Mouse (Mus musculus) layer of hippocampus, adult 9-10 months (tissue): Measurements from ENCODE around the gene Clstn3.
"Not testable (repeated sequence)": the region's sequence is repeated elsewhere in the genome, so short reads cannot be mapped to it uniquely, and the experiment has no call there.

Experiments
- DNase-seq: peaks from one replicate; pipeline ENCODE4 v3.0.0; 2022; ENCODE audit warnings: low spot score

Gene Clstn3

DNA sequence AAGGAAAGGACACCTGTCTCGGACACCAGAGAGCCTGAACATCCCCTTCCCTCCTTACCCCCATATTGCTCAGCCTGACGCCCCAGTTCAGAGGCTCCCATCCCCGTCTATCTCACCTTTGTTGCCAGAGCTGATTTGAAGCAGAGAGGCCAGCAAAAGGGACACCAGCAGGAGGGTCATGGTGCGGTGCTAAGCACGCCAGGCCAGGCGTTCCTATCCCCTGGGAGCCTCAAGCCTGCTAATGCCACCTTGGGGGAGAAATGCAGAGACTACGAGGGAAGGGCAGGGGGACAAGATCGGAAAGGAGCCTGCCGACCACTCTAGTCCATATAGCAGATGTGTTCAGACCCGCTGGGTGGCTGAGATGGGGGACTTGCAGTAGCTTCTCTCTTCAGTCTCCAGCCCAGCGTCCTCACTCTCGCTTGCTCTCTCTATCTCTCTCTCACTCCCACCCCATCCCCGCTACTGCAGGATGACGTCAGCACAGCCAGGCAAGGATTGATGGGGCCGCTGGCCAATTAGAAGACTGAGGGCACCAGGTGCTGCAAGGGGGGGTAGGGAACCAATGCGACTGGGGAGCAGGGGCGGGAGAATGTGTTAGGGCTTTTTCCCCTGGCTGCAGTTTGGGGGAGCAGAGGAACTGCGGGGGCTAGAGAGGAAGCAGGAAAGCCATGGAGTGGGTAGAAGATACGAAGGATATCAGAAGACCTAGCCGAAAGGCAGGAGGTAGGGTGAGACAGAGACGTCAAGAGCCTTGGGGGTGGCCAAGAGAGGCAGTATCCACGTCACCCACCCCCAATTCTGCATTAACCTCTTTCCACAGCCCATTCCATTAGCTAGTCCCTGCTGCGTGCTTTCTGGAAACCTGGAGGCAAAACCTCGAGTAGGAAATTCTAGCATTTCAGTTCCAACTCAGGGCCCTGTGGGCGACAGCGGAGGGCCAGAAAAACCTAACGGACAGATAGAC lies at the start of gene Clstn3:
Clstn3 (minus strand) TSS at position 490 of the 967 bp plus-strand sequence.
- DNase-seq, result peak; percentile 80

DNA sequence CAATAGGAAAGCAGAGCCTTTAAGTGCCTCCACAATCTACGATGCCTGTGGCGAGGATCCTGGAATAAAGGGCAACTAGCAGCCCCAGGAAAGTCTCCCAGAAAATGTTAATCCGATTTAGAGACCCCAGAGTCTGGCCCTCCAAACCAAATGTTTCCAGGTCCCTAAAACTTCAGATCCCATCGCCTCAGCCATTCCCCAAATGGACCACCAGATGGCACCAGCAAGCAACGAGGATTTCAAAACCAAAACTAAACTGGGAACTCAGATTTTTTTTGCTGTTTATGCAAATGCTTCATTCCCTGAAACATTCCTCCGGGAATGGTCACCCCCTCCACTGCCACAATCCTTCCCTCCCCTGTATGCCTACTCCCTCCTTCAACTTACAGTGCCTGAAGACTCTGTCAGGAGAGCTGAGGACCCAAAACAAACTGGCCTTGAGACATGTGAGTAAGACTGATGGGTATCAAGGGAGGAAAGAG lies 47.8 kb upstream of the Clstn3 start, which contains the start of gene C1ra:
C1ra (plus strand) TSS at position 51 of the 482 bp plus-strand sequence.
- peak; percentile 43 for DNase-seq

- no peak for DNase-seq
Measured at GRCm38 (mm10) chr6:124511936-124512335, 47.3 kb upstream of the Clstn3 start.

DNA sequence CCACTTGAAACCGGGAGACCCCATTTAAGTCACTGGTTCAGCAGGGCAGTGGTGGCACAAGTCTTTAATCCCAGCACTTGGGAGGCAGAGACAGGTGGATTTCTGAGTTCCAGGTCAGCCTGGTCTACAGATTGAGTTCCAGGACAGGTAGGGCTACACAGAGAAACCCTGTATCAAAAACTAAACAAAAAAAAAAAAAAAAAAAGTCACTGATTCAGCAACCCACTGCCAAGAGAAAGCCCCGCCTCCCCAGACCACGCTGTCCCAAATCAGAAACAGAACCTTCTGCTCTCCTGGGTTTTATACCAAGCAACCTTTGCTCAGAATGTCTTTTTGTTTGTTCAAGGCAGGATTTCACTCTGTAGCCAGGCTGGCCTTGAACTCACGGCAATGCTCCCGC lies 44.6 kb upstream of the Clstn3 start:
- DNase-seq, result not testable (repeated sequence)

GRCm38 (mm10) chr6:124508292-124508691 lies 43.7 kb upstream of the Clstn3 start:
- DNase-seq, result no peak

DNA sequence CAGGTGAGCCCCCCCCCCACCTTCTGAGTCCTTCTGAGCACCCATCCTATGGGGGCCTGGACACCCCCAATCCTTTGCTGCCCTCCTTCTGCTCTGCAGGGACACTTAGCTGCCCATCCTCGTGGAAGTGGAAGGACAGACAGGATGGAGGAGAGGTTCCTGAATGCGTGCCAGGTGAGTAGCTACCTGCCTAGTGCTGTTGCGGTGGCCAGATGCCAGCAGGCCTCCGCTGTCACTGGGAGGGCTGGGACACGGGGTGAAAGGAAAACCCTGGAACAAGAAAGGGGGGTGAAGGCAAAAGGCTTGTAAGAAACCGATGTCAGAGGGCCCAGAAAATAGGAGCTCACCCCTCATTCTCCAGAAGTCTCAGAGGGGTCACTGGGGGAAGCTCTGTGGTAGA lies 42.4 kb upstream of the Clstn3 start:
- DNase-seq, result no peak

DNA sequence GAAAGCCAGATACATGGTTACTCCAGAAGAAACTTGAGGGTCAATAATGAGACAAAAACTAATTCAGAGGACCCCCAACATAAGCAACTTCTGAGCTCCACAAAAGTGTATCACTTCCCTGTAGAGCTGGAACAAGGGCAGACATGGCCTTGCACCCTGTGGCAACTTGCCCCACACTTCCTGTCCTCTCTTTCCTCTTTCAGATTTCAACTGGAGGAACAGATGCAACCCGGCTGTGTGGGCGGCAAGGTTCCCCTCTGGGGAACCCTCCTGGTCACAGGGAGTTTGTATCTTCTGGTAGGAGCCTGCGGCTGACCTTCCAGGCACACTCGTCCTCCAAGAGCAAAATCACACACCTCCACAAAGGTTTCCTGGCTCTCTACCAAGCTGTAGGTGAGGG lies 40.4 kb upstream of the Clstn3 start:
- DNase-seq, result no peak

DNA sequence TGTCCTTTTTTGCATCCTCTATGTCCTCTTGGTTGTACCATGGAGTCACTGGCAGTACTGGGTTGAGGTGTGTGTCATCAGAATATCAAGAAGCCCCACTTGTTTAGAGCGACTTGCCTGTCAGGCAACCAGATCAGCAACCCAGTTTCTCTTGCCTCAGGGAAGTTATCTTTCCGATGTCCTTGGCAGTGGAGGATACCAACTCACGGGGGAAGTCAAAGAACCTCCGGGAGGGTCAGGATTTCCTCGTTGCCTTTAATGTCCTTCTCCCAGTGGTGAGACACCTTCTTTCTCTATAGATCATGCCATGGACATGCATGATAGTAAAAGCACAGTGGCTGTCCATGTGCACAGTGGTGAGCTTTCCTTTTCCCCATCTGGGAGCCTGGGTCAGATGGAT lies 37.4 kb upstream of the Clstn3 start:
- no peak for DNase-seq

- no peak for DNase-seq
Measured at GRCm38 (mm10) chr6:124501473-124501872, 36.9 kb upstream of the Clstn3 start.

DNA sequence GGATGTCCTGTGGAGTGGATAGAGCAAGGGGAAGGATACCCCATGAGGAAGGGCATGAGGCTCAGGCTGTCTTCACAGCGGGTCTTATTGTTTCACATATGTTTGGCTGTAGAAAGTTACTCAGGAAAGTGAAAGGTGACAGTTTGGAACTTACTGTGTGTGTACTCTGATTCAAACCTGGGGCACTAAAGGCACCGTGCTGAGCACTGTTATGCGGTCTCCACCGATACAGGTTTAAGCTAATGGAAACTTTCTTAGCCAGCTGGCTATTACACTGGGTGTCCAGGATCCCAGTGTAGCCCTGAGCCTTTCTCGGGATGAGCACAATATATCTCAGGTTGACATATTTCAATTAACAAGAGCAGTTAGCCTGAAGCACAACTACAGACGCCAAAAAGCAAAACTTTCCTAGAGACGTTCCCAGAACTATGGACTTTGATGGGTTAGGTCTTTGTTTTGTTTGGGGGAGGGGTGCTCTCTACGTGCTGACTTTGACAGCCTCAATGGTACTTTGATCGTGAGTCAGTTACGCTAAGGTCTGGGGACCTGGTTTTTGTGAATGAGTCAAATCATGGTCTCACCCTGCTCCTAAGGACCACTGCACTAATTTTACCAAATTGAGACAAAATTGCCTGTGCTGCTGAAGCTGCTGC lies 35.4 kb upstream of the Clstn3 start:
- no peak for DNase-seq

DNA sequence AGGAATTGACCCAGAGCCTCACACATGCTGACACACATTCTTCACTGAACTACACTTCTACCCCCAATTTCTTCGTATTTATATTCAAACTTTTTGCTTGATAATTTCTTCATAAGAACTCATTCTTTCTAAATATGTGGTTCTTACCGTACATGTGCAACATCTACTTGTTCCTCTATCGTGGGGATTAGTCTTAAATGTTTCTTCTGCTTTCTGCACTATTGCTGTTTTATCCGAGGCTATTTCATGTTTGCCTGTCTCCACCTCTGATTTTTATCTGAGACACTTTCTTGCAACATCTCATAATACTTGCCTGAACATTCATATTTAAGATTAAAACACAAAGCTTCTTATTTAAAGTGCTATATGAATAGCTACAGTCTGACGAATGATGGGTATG lies 31.5 kb upstream of the Clstn3 start:
- no peak for DNase-seq

DNA sequence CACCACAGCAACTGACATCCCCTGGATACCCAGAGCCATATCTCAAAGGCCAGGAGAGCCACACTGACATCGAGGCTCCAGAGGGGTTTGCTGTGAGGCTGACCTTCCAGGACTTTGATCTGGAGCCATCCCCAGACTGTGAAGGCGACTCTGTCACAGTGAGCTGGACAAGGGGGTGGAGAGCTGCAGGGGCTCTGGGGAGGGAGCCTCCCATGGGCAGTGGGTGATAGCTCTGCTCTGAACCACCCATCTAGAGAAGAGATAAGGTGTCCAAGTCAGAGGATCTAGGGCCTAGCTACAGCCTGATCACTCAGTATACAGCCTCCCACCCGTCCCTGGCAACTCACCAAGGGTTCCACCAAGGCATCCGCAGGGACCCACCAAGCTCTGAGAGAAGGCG lies 29.3 kb upstream of the Clstn3 start:
- DNase-seq, result no peak

DNA sequence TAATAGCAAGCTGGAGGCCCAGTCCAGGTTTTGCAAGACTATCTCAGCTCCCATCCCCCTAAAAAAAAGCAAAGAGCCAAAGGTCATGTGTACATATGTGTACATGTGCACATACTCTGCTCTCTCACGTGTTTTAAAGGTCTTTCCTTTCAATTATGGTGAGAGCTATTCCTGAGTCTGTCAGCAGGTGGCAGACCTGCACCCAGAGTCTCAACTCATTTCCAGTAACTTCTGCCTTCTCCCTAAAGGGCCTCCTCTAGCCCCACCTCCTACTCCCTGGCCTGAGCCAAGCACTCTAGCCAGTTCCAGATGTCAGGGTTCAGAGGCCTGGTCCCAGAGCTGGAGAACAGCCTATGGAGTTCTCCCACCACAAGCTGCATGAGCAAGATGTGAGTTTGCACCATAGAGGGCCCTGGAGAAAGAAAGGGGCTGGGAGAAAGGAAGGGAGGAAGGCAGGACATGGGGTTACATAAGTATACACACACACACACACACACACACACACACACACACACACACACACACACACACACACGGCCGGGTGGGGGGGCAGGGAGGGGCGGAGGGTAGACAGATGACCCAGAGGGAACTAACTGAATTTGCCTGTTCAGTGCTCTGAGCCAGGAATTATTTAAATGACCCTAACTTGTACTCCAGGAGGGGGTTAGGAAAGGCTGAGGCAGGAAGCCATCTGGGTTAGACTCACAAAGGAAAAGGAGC lies 28.4 kb upstream of the Clstn3 start, which contains the start of gene C1rl:
C1rl (plus strand) TSS at position 272 of the 720 bp plus-strand sequence.
- DNase-seq, result peak; percentile 67

DNA sequence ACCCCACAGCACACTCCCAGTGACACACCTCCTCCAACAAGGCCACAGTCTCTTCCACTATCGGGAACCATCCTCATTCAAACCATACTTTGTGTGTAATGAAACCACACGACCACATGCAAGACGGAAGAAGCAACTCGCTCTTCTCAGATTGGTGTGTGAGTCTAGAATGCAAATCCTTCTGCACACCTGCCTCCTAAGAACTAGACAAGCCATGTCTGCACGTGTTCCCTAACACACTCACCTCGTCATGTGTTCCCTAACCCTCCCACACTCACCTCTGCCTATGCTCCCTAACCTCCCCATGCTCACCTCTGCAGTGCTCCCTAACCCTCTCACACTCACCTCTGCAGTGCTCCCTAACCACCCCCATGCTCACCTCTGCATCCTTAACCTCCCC lies 26.8 kb upstream of the Clstn3 start:
- DNase-seq, result no peak

DNA sequence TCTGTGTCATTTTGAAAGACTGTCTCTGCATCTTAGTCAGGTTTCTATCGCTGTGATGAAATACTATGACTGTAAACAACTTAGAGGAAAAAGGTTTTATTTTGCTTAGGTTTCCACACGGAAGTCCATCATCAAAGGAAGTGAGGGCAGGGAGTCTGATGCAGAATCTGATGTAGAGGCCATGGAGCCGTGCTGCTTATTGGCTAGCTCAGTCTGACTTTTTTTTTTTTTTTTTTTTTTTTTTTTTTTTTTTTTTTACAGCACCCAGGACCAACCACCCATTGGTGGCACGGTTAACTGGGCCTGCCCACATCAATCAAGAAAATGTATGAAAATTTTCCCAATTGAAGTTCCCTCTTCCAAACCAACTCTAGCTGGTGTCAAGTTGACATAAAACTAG lies 24.4 kb upstream of the Clstn3 start:
- DNase-seq, result no peak

GRCm38 (mm10) chr6:124487509-124487908 lies 22.9 kb upstream of the Clstn3 start:
- no peak for DNase-seq

DNA sequence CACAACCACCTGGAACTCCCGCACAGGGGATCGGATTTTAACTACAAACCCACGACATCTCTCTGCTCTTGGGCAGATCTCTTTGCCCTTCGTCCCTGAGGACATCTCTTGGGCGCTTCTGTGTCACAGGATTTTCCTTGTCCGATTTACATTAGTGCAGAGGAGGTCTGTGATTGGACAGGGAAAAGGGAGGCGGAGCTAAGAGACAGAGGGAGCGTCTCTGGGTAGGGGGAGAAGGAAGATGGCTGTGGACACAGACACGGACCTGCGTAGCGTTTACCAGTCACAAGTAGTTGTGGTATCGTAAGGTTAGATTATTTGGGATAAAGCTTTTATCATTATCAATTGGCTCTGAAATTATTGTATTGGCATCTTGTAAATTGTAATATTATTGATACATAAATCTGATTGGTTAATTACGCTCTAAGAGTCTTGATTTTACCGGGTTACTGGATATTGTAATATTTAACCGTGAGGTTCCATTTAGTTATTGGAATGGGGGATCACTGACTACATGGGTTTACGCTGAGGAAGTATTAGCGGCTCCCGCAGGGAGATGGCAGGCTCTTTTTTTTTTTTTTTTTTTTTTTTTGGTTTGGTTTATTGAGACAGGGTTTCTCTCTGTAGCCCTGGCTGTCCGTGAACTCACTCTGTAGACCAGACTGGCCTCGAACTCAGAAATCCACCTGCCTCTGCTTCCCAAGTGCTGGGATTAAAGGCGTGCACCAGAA lies 21.0 kb upstream of the Clstn3 start:
- no peak for DNase-seq

DNA sequence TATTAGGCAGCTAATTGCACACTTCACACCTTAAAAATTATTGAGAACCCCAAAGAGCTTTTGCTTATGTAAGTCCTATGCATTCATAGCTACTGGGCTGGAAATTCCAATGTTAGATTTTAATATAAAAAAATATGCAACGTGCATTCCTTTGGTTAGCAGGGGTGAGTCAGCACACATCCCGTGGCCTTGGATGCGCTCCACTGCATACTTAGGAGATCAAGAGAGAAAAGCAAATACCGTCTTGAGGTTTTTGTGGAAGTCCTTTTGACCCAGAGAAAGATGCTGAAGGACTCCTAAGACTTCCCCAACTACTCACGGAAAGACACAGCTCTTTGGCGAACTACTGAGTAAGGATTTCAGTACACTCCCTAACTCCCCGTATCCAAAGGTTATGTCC lies 20.3 kb upstream of the Clstn3 start:
- DNase-seq, result no peak

- DNase-seq, result not testable (repeated sequence)
Measured at GRCm38 (mm10) chr6:124483831-124484230, 19.2 kb upstream of the Clstn3 start.

- DNase-seq, result no peak
Measured at GRCm38 (mm10) chr6:124481571-124481970, 17.0 kb upstream of the Clstn3 start.

- DNase-seq, result no peak
Measured at GRCm38 (mm10) chr6:124480295-124480694, 15.7 kb upstream of the Clstn3 start.

- DNase-seq, result no peak
Measured at GRCm38 (mm10) chr6:124479573-124479930, 15.0 kb upstream of the Clstn3 start.
